Mouse (Mus musculus) left cerebral cortex, adult 8-10 months (tissue): ENCODE measurements at regions not wholly inside any gene's neighbourhood (a gene's known extent, or its start where the extent isn't known, plus 50 kb on each side); places are given as distances from the start of the nearest gene placed in this dataset.

Experiments
- DNase-seq, 2 experiments: peaks; one replicate each; pipeline ENCODE4 v3.0.0; 2022; ENCODE audit warnings: low spot score in 2 of 2

DNA sequence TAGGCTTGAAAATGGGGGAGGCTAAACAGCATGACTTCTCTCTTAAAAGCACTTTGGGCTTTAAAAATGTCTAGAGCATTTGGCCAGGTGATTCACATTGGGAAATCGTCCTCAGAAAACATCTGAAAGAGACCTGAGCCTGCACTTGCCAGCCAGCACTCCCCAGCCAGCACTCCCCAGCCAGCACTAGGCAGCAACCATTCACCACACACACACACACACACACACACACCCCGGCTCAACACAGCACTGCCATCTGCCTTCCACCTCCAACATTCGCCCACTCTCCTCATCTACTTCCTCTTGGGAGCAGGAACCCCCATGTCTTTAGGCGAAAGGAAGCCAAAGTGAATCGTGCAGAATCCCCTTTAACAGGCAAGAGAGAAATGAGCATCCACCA, 85.4 kb downstream of the Atp23 start:
- peak in 1 of 2 experiments; percentile 82 for DNase-seq

- DNase-seq = no peak
These were observed 86.2 kb downstream of the Atp23 start for GRCm38 (mm10) chr10:126814968-126815367.

- DNase-seq = no peak
These were observed 88.0 kb downstream of the Atp23 start for GRCm38 (mm10) chr10:126813051-126813593.

DNA sequence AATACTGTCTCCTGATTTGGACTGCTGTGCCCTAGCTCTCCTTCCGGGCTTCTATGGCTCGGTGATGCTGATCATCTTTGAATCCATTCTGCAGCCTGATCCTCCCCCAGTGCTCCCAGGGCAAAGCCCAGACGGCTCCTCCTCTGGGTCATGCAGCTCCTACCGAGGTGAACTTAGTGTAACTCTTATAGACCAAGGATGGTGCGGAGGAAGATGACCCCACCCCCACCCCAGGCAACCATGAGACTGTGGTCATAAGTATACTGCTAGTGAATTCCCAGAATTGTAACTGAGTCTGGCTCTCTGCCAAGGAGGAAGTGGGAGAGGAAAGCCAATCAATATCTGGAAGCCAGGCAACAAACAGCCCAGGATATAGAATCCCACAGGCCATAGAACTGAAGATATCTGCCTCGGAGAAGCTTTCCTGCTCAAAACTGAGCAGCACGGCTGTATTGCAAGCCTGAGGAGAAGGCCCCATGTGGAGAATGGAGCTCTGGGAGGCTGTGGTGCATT, 88.9 kb downstream of the Atp23 start:
- no peak for DNase-seq

GRCm38 (mm10) chr10:126810346-126811095, 90.6 kb downstream of the Atp23 start:
- DNase-seq = no peak

- DNase-seq = no peak
These were observed 91.6 kb downstream of the Atp23 start for GRCm38 (mm10) chr10:126809587-126809986.

DNA sequence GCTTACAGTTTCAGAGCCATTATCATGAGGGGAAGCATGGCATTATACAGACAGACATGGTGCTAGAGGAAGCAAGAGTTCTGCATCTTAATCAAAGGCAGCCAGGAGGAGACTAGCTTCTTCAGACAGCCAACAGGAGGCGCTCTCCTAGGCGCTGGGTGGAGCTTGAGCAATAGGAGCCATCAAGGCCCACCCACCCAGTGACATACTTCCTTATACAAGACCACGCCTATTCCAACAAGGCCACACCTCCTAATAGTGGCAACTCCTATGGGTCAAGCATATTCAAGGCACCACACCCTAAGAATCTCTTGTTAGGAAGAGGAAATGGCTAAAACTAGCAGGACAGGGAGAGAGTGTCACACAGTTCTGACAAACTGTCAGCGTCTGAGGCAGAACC, 94.3 kb downstream of the Atp23 start:
- DNase-seq = no peak

- no peak for DNase-seq
These were observed 98.4 kb downstream of the Atp23 start for GRCm38 (mm10) chr10:126802732-126803131.

GRCm38 (mm10) chr10:126799393-126799792, 101.8 kb downstream of the Atp23 start:
- no peak for DNase-seq

DNA sequence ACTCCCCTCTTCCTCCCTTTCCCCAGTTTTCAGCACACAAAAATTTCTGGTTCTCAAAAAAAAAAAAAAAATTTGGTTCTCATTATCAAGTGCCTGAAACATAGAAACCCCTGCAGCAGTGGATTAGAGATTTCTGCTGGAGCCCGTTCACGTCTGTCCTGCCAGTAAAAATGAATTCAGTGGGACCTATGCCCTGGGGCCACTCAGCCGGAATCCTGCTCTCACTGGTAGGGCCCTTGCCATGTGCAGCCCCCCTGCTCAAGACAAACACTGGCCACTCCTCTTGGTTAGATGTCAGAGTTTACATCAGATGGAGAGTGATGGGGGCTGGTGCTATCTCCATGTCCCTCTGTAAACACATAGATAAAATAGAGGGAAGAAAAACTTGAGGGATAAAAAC, 108.0 kb downstream of the Atp23 start:
- no peak for DNase-seq

DNA sequence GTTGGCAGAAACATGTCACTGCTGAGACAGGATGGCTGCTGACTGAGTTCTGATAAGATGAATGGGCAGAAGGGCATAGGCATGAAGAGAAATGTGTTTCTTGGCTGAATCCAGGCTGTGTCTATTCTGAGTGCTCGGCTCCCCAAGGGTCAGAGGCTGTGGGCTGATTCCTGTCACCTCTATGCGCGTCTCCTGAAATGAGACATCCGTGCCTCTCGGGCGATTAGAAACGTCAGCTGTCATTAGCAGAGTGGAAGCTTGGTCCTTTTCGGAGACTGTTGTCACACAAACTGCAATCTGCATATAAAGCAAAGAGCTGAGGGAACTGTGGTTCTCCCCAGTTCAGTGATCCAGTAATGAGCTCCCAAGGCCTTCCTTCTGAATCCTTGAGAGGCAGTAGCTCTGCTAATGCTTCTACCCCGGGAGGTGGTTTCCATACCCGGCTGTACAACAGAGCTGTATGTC, 108.8 kb downstream of the Atp23 start:
- no peak for DNase-seq

DNA sequence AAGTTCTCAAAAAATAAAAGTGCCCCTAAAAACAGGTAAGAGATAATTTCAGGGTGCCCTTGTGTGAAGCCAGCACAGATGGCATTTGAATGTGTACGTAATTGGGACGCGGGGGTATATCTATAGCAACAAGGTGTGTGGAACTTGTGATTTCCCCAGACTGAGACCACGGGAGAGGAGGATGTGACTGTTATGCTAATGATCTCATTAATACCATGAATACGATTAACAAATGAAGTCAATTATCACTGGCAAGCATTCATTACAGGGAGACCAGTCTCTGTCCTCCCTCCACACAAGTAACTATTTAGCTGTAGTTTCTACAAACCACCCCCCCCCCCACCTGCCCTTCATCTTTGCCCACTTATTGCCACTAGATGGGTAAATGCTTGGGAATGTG, 112.9 kb downstream of the Atp23 start:
- DNase-seq = no peak

- DNase-seq = no peak
These were observed 118.0 kb downstream of the Atp23 start for GRCm38 (mm10) chr10:126783161-126783560.

DNA sequence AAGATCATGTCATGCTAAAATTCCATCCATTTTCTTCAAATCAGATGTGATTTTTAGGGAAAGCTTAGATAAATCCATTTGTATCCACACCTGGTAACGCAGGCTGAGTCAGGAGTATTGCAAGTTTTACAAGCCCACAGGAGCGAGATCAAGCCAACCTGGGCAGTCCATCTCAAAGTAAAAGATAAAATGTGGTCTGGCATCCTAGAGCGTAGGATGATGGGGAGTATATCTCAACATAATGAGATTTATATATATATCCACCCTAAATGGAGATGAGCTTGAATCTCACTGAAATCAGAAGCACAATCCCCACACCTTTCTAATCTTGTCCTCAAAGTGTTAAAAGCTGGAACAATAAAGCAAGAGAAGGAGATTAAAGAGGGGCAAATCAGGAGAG, 124.6 kb downstream of the Atp23 start:
- no peak for DNase-seq

DNA sequence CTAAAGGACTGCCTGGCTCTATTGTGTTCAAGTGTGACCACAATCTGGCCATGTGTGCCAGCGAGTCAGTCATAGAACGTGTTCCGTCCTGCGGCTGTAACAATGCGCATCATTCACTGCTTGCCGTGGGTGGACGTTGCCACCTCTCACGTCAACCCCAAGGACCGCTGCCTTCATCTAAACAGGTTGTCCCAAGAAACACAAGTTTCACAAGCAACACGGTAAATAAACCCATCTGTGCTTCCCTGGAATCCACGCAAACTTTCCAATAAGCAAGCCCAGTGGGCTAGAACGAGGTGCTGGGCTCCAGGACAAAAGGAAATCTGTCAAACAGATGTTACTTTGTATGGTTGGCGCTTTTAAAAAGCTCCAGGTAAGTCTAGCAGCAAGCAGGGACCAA, 125.2 kb downstream of the Atp23 start:
- DNase-seq = no peak

GRCm38 (mm10) chr10:126770446-126771020, 130.6 kb downstream of the Atp23 start:
- no peak for DNase-seq

- DNase-seq = no peak
These were observed 135.5 kb downstream of the Atp23 start for GRCm38 (mm10) chr10:126765648-126766047.

DNA sequence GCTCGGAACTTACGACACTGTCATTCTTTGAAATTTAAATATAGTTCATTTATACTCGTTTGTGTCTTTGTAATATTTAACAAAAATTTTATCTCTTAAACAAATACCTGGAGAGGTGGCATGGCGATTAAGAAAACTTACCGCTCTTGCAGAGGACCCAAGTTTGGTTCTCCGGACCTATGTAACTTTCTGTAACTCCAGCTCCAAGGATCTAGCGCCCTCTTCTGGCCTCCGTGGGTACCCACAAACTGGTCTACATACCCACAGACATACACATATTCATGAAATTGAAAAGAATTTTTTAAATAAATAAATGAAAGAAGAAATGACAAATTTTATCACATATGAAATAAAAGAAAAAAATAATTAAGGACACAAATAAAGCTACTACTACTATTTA, 136.4 kb downstream of the Atp23 start:
- no peak for DNase-seq

DNA sequence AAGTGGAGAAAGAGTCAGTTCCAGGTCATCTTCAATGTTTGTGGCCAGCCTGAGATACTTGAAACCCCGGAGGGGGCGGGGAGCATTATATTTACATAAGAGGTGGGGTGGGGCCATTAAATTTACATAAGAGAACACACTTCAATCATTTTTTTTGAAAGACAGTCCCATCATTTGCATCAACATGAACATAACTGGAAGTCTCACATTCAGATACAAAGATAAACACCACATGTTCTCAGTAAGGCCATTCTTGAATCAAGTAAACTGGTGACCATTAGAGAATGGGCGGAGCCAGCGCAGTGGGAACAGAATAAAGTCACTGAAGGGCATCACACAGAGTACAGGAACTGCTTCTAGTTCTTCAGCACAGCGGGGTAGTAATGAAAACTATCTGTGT, 137.2 kb downstream of the Atp23 start:
- no peak for DNase-seq

GRCm38 (mm10) chr10:126758682-126759081, 142.5 kb downstream of the Atp23 start:
- no peak for DNase-seq

DNA sequence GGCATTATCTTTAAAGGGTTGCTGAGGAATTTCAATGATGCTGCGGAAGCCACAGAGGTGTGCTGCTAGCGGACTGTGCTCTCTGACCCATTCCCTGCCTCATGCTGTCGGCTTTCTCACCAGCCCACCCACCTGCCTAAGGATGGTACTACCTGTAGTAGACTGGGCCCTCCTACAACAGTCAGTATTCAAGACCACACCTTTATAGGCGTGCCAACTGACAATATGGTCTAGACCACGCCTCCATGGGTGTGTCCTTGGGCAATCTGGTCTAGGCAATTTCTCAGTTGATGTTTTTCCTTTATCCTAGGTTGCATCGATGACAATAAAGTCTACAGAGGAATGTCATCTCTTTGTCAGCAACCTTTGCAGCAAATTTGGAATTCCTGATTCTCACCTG, 148.0 kb downstream of the Atp23 start:
- no peak for DNase-seq

DNA sequence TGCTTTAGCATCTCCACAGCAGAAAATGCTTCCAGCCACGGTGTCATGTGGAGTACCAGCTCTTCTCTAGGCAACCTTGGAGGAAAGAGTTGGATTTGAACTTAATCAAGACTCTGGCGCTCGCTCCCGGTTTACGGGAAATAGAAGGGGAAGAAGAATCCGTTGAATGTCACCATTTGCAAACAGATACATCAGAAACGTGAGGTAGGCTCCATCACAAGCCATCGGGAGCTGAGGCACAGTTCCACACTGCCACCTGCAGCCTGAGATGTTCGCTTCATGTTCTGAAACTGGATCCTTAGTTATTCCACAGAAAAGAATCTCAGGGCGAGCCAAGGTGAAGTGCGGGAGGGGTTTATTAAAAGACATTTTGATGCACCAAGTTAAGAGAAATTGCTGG, 148.5 kb downstream of the Atp23 start:
- peak; percentile 12 to 34 for DNase-seq
